Mouse (Mus musculus) forebrain, embryonic 15.5 days (tissue): ENCODE measurements at regions not wholly inside any gene's neighbourhood (a gene's known extent, or its start where the extent isn't known, plus 50 kb on each side); places are given as distances from the start of the nearest gene placed in this dataset.

Experiments
- ATAC-seq: fragments of 200-750 bp; cut with Nextera tagmentation; replicated peaks from 2 replicates; pipeline ENCODE4 v1.8.0; 2017; ENCODE audit warnings: mild to moderate bottlenecking, moderate TSS enrichment, moderate library complexity
- H3K27ac ChIP-seq: fragments of 300-500 bp; sonication (generic); replicated peaks from 2 replicates; pipeline ENCODE4 v1.5.1; 2015; ENCODE audit warnings: mild to moderate bottlenecking, inconsistent platforms
- H3K27me3 ChIP-seq: fragments of 300-500 bp; sonication (generic); 2 replicates; pipeline ENCODE4 v1.6.1; 2015; ENCODE audit warnings: inconsistent platforms
- H3K36me3 ChIP-seq: fragments of 300-500 bp; sonication (generic); 2 replicates; pipeline ENCODE4 v1.6.1; 2015; ENCODE audit warnings: mild to moderate bottlenecking, inconsistent platforms
- H3K4me1 ChIP-seq: fragments of 300-500 bp; sonication (generic); 2 replicates; pipeline ENCODE4 v1.6.1; 2015; ENCODE audit warnings: inconsistent platforms
- H3K4me2 ChIP-seq: fragments of 300-500 bp; sonication (generic); replicated peaks from 2 replicates; pipeline ENCODE4 v1.6.1; 2015; ENCODE audit warnings: mild to moderate bottlenecking, inconsistent platforms
- H3K4me3 ChIP-seq: fragments of 300-500 bp; sonication (generic); 2 replicates; pipeline ENCODE4 v1.5.1; 2015; ENCODE audit warnings: mild to moderate bottlenecking, inconsistent platforms
- H3K9ac ChIP-seq: fragments of 300-500 bp; sonication (generic); replicated peaks from 2 replicates; pipeline ENCODE4 v1.6.1; 2015; ENCODE audit warnings: mild to moderate bottlenecking, inconsistent platforms
- H3K9me3 ChIP-seq: fragments of 300-500 bp; sonication (generic); 2 replicates; pipeline ENCODE4 v1.6.1; 2016; ENCODE audit warnings: inconsistent platforms
- WGBS: fragments of 180-500 bp; shearing (Covaris S2); methylation state at CpG from one replicate; pipeline ENCODE4 v1.1.7; 2015; ENCODE audit warnings: mixed read lengths; 5-methylcytosine and 5-hydroxymethylcytosine counted together

GRCm38 (mm10) chr10:42110704-42111103 lies 92.5 kb upstream of the Armc2 start:
- no peak overlapping the region for H3K9ac ChIP-seq
- H3K36me3 ChIP-seq: no peaks in the 10 kb centered on the region
- H3K27ac ChIP-seq: no peak overlapping the region
- H3K4me3 ChIP-seq: no peak overlapping the region
- H3K27me3 ChIP-seq: no peaks in the 10 kb centered on the region
- H3K4me2 ChIP-seq: no peak overlapping the region
- H3K4me1 ChIP-seq: peaks cover 5% of the 10 kb centered on the region; the same call in 1 of the 2 replicates
- 48% methylated on average over 7 of the region's 7 CpGs for WGBS
- no peak for ATAC-seq
- no peaks in the 10 kb centered on the region for H3K9me3 ChIP-seq

GRCm38 (mm10) chr10:42108294-42109014 lies 90.2 kb upstream of the Armc2 start:
- Histone ChIP-seq H3K4me1 (peaks cover 5% of the 10 kb centered on the region; the same call in 1 of the 2 replicates), H3K36me3 (no peaks in the 10 kb centered on the region), H3K9me3 (no peaks in the 10 kb centered on the region), H3K4me2 (no peak overlapping the region), H3K4me3 (no peak overlapping the region), H3K27ac (no peak overlapping the region), H3K27me3 (no peaks in the 10 kb centered on the region), H3K9ac (no peak overlapping the region)
- WGBS: 40% methylated on average over 8 of the region's 8 CpGs
- no peak for ATAC-seq

- Histone ChIP-seq H3K4me3 (no peak overlapping the region), H3K36me3 (no peaks in the 10 kb centered on the region), H3K9me3 (no peaks in the 10 kb centered on the region), H3K27me3 (no peaks in the 10 kb centered on the region), H3K4me2 (no peak overlapping the region), H3K4me1 (peaks cover 5% of the 10 kb centered on the region; the same call in 1 of the 2 replicates), H3K9ac (no peak overlapping the region), H3K27ac (no peak overlapping the region)
- WGBS: 84% methylated on average over 12 of the region's 12 CpGs
- no peak for ATAC-seq
Measured at GRCm38 (mm10) chr10:42107437-42108293, 89.4 kb upstream of the Armc2 start.

- Histone ChIP-seq H3K27me3 (no peaks in the 10 kb centered on the region), H3K4me2 (no peak overlapping the region), H3K9me3 (no peaks in the 10 kb centered on the region), H3K27ac (no peak overlapping the region), H3K4me1 (peaks cover 5% of the 10 kb centered on the region; the same call in 1 of the 2 replicates), H3K9ac (no peak overlapping the region), H3K4me3 (no peak overlapping the region), H3K36me3 (no peaks in the 10 kb centered on the region)
- 86% methylated on average over 9 of the region's 9 CpGs for WGBS
- ATAC-seq: no peak
Measured at GRCm38 (mm10) chr10:42106611-42107010, 88.4 kb upstream of the Armc2 start.

GRCm38 (mm10) chr10:42105083-42105482 lies 86.8 kb upstream of the Armc2 start:
- Histone ChIP-seq H3K36me3 (no peaks in the 10 kb centered on the region), H3K4me1 (peaks cover 5% of the 10 kb centered on the region; the same call in 1 of the 2 replicates), H3K4me2 (no peak overlapping the region), H3K4me3 (no peak overlapping the region), H3K9me3 (no peaks in the 10 kb centered on the region), H3K9ac (no peak overlapping the region), H3K27me3 (no peaks in the 10 kb centered on the region), H3K27ac (no peak overlapping the region)
- no peak for ATAC-seq
- 92% methylated on average over 7 of the region's 7 CpGs for WGBS

- Histone ChIP-seq H3K4me3 (no peak overlapping the region), H3K4me2 (no peak overlapping the region), H3K36me3 (no peaks in the 10 kb centered on the region), H3K9ac (no peak overlapping the region), H3K27ac (no peak overlapping the region), H3K4me1 (no peaks in the 10 kb centered on the region), H3K9me3 (no peaks in the 10 kb centered on the region), H3K27me3 (no peaks in the 10 kb centered on the region)
- ATAC-seq: no peak
- 80% methylated on average over 8 of the region's 8 CpGs for WGBS
Measured at GRCm38 (mm10) chr10:42102320-42102719, 84.1 kb upstream of the Armc2 start.

GRCm38 (mm10) chr10:42101096-42101495 lies 82.9 kb upstream of the Armc2 start:
- 89% methylated on average over 6 of the region's 6 CpGs for WGBS
- no peak for ATAC-seq
- Histone ChIP-seq H3K27ac (no peak overlapping the region), H3K4me2 (no peak overlapping the region), H3K4me3 (no peak overlapping the region), H3K9me3 (no peaks in the 10 kb centered on the region), H3K4me1 (no peaks in the 10 kb centered on the region), H3K9ac (no peak overlapping the region), H3K27me3 (no peaks in the 10 kb centered on the region), H3K36me3 (no peaks in the 10 kb centered on the region)

- ATAC-seq: no peak
- Histone ChIP-seq H3K27me3 (no peaks in the 10 kb centered on the region), H3K4me1 (0 out of 2 replicates have a peak, but pooled peaks cover 2% of the 10 kb centered on the region), H3K36me3 (no peaks in the 10 kb centered on the region), H3K4me2 (no peak overlapping the region), H3K9me3 (no peaks in the 10 kb centered on the region), H3K4me3 (no peak overlapping the region), H3K9ac (no peak overlapping the region), H3K27ac (no peak overlapping the region)
- WGBS: 91% methylated on average over 6 of the region's 6 CpGs
Measured at GRCm38 (mm10) chr10:42096924-42097323, 78.7 kb upstream of the Armc2 start.

GRCm38 (mm10) chr10:42095986-42096385 lies 77.7 kb upstream of the Armc2 start:
- Histone ChIP-seq H3K36me3 (no peaks in the 10 kb centered on the region), H3K9me3 (no peaks in the 10 kb centered on the region), H3K4me3 (no peak overlapping the region), H3K9ac (no peak overlapping the region), H3K27ac (no peak overlapping the region), H3K4me1 (0 out of 2 replicates have a peak, but pooled peaks cover 2% of the 10 kb centered on the region), H3K27me3 (no peaks in the 10 kb centered on the region), H3K4me2 (no peak overlapping the region)
- 94% methylated on average over 10 of the region's 10 CpGs for WGBS
- no peak for ATAC-seq

GRCm38 (mm10) chr10:42094274-42095000 lies 76.2 kb upstream of the Armc2 start:
- 74% methylated on average over 24 of the region's 24 CpGs for WGBS
- H3K4me2 ChIP-seq: no peak overlapping the region
- peaks cover 11% of the 10 kb centered on the region for H3K4me1 ChIP-seq
- no peaks in the 10 kb centered on the region for H3K27me3 ChIP-seq
- no peak overlapping the region for H3K27ac ChIP-seq
- H3K9ac ChIP-seq: no peak overlapping the region
- no peaks in the 10 kb centered on the region for H3K36me3 ChIP-seq
- H3K4me3 ChIP-seq: no peak overlapping the region
- no peaks in the 10 kb centered on the region for H3K9me3 ChIP-seq
- ATAC-seq: no peak

GRCm38 (mm10) chr10:42093176-42093759 lies 75.0 kb upstream of the Armc2 start:
- Histone ChIP-seq H3K9me3 (no peaks in the 10 kb centered on the region), H3K27ac (no peak overlapping the region), H3K9ac (no peak overlapping the region), H3K27me3 (no peaks in the 10 kb centered on the region), H3K36me3 (no peaks in the 10 kb centered on the region), H3K4me2 (no peak overlapping the region), H3K4me3 (no peak overlapping the region), H3K4me1 (peaks cover 16% of the 10 kb centered on the region)
- no peak for ATAC-seq
- WGBS: 84% methylated on average over 8 of the region's 8 CpGs
